In the genomic region with DNA sequence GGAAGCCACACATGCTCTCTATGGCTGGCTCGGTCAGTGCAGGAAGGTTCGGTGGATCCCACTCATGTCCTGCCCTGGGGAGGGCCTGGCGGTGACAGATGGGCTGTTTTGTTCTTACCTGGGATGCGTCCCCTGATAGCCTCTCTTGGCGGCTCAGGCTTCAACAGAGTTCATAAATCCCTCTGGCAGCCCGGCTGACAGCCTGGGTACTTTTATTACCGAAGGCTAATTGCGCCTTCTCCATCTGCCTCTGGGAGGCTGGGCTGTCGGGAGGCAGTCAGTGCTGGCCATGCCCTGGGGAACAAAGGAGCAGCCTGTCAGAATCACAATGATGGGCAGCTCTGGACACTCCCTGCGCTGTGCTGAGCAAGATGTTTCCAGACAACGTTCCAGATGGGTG, we compare ENCODE assay signal across 12 mouse cellular contexts.
DNase-seq lines count a peak whose midpoint lies in the region; ATAC-seq lines count a peak whose summit lies in the region.
"Had no signal": no experiment of that assay in that cellular context is flagged by ENCODE, and none has a peak within 500 bp of the region (broad histone marks: within the 10 kb centered on the region; RNA-seq: fewer than 3 reads in every experiment).

No protein-coding gene starts in this region.

- H3K27ac ChIP-seq in forebrain, embryonic 14.5 days (ENCODE audit: low read depth, low read length): peak overlapping the region; percentile 11; the same call in 1 of the 2 replicates
- H3K27ac ChIP-seq in limb, embryonic 10.5 days: no peak overlapping the region
- 0 out of 2 replicates have a peak overlapping the region, but pooled peaks have one; percentile 37 for H3K27ac ChIP-seq in neural tube, embryonic 12.5 days

- 0 out of 2 replicates have a peak, but pooled peaks cover 3% of the 10 kb centered on the region for H3K4me1 ChIP-seq in forebrain, embryonic 14.5 days (ENCODE audit: control insufficient read depth, insufficient read depth, low read length)
- peaks cover 7% of the 10 kb centered on the region; the same call in 1 of the 2 replicates for H3K4me1 ChIP-seq in limb, embryonic 10.5 days
- peaks cover 19% of the 10 kb centered on the region for H3K4me1 ChIP-seq in neural tube, embryonic 12.5 days

- no peak overlapping the region for H3K4me3 ChIP-seq in forebrain, embryonic 14.5 days (ENCODE audit: low read depth, low read length)
- no peak overlapping the region for H3K4me3 ChIP-seq in limb, embryonic 10.5 days
- H3K4me3 ChIP-seq in neural tube, embryonic 12.5 days: no peak overlapping the region

- DNase-seq in embryo, embryonic 9.5 days (ENCODE audit: extremely low spot score): peak; percentile 32
- peak; percentile 62 for DNase-seq in forebrain, embryonic 14.5 days (ENCODE audit: low spot score)
- peak; percentile 35 for DNase-seq in limb, embryonic 10.5 days (ENCODE audit: low spot score)
- no peak for DNase-seq in adrenal gland, postnatal 25 days
- DNase-seq in ovary, postnatal 10 days (ENCODE audit: low spot score): no peak
- no peak for DNase-seq in layer of hippocampus, adult 9-11 months
- DNase-seq: cerebellum, postnatal 14 days; lung, adult 18-20 months; thymus, postnatal 4 days had no signal

- no peaks in the 10 kb centered on the region for H3K9me3 ChIP-seq in forebrain, embryonic 14.5 days (replicated peaks; ENCODE audit: control insufficient read depth, low read length)
- H3K9me3 ChIP-seq in limb, embryonic 10.5 days (replicated peaks): no peaks in the 10 kb centered on the region
- 0 out of 2 replicates have a peak, but pooled peaks cover 15% of the 10 kb centered on the region for H3K9me3 ChIP-seq in neural tube, embryonic 12.5 days

- no peaks in the 10 kb centered on the region for H3K27me3 ChIP-seq in forebrain, embryonic 14.5 days (replicated peaks; ENCODE audit: control insufficient read depth, insufficient read depth, low read length)
- H3K27me3 ChIP-seq in limb, embryonic 10.5 days (ENCODE audit: low read depth, poor library complexity, severe bottlenecking): peaks cover 17% of the 10 kb centered on the region; the same call in 1 of the 2 replicates
- no peaks in the 10 kb centered on the region for H3K27me3 ChIP-seq in neural tube, embryonic 12.5 days (replicated peaks)

- WGBS in forebrain, embryonic 14.5 days: 43% methylated on average over 11 of the region's 11 CpGs
- WGBS in limb, embryonic 10.5 days: 10% methylated on average over 11 of the region's 11 CpGs
- 8% methylated on average over 11 of the region's 11 CpGs for whole genome bisulfite sequencing in neural tube, embryonic 12.5 days

- no peaks in the 10 kb centered on the region for H3K36me3 ChIP-seq in forebrain, embryonic 14.5 days (ENCODE audit: control insufficient read depth, insufficient read depth, low read length)
- no peaks in the 10 kb centered on the region for H3K36me3 ChIP-seq in limb, embryonic 10.5 days
- no peaks in the 10 kb centered on the region for H3K36me3 ChIP-seq in neural tube, embryonic 12.5 days

- H3K9ac ChIP-seq in forebrain, embryonic 14.5 days (ENCODE audit: low read length): no peak overlapping the region
- H3K9ac ChIP-seq in neural tube, embryonic 12.5 days: no peak overlapping the region

- no peak overlapping the region for H3K4me2 ChIP-seq in forebrain, embryonic 14.5 days (ENCODE audit: low read length)
- peak overlapping the region; percentile 24; the same call in 1 of the 2 replicates for H3K4me2 ChIP-seq in neural tube, embryonic 12.5 days (replicated peaks)
- H3K4me2 ChIP-seq: heart, embryonic 11.5 days had no signal

- ATAC-seq in forebrain, embryonic 14.5 days: peak; percentile 60; the same call in 1 of the 2 replicates
- ATAC-seq in neural tube, embryonic 12.5 days (ENCODE audit: low FRiP score, low read depth): peak; percentile 93
- ATAC-seq: inflammation-experienced regulatory T-cells, adult 6 months had no signal

Comparison
In these comparisons a context has a peak if more than half of its experiments do, and no peak if none do; other contexts are left out.
1. DNase-seq: peak in embryo, embryonic 9.5 days (single experiment), forebrain, embryonic 14.5 days (single experiment) and limb, embryonic 10.5 days (single experiment); none in adrenal gland, postnatal 25 days (single experiment), ovary, postnatal 10 days (single experiment) and layer of hippocampus, adult 9-11 months (single experiment).